Mouse (Mus musculus) retina, embryonic 14.5 days (tissue): ENCODE measurements around the gene 2210016F16Rik.
"Not testable (repeated sequence)": the region's sequence is repeated elsewhere in the genome, so short reads cannot be mapped to it uniquely, and the experiment has no call there.

ENCODE experiments used
- DNase-seq: peaks from one replicate; pipeline ENCODE4 v3.0.0-alpha.2; 2015; ENCODE audit warnings: low spot score

2210016F16Rik gene

DNA sequence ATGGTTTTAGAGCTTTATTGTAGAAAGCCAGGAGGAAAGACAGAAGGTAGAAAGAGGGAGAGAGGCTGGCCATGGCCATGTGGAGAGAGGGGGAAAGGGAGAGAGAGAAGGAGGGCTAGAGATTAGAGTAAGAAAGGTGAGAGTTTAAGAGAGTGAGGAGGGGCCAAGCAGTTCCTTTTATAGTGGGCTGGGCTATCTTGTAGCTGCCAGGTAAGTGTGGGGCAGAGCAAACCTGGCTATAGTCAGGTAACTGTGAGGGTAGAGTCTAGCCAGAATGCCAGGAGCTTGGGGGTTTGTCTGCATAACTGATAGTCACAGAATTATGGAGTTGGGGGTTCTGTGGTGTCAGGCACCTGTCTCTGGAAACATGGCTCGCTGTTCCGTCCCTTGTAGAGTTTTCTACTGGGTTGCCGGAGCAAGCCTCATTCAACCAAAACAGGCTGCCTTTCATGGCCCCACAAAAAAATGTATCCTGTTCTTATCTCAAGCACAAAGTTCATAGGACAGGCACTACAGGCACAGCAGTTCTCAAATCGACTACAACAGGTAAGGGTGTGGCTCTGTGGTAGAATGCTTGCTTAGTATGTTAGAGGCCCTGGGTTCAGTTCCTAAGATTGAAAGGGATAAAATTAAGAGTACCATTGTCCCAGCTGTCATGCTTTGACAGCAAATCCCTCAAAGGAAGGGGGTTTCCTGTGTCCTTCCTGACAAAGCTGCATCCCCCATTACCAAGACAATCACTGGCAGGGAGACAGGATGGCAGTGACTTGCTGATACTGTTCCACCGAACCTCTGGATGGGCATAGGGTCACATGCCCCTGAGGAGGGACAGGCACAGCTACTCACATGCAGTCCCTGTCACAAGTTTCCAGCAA lies 12.5 kb downstream of the 2210016F16Rik start:
- DNase-seq = no peak

DNA sequence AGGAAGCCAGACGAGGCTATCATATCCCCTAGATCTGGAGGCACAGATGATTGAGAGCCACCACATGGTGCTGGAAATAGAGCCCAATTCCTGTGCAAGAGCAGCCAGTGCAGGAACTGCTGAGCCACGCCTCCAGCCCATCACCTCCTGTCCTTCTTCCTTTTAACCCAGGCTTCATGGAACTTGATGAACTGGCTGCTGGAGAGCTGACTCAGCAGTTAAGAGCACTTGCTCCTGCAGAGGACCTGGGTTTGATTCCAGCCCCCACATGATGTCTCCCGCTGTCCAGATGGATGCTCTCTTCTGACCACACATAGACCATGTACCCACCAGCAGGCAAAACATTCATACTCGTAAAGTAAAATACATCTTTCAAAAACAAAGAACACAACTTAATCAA lies 16.2 kb downstream of the 2210016F16Rik start:
- DNase-seq = no peak

- DNase-seq = no peak
Measured at GRCm38 (mm10) chr13:58367641-58368040, 17.4 kb downstream of the 2210016F16Rik start.

DNA sequence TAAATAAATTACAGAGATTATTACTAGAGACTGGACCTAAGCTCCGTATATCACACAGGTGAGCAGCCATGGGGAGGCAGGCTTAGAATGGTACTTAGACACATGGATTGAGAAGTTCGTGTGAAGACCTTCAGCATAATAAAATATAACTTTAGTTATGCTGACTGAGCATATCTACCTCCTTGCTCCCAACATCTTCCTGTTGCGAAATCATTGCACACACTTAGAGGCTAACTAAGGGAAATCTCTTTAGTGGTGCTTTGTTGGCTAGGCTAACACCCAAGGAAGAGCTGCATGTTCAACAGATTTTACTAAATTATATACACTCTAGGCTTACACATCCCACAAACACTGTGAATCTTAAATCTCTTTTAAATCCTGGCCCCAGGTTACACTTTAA lies 18.7 kb downstream of the 2210016F16Rik start:
- DNase-seq = no peak

GRCm38 (mm10) chr13:58365179-58365578 lies 19.8 kb downstream of the 2210016F16Rik start:
- not testable (repeated sequence) for DNase-seq

DNA sequence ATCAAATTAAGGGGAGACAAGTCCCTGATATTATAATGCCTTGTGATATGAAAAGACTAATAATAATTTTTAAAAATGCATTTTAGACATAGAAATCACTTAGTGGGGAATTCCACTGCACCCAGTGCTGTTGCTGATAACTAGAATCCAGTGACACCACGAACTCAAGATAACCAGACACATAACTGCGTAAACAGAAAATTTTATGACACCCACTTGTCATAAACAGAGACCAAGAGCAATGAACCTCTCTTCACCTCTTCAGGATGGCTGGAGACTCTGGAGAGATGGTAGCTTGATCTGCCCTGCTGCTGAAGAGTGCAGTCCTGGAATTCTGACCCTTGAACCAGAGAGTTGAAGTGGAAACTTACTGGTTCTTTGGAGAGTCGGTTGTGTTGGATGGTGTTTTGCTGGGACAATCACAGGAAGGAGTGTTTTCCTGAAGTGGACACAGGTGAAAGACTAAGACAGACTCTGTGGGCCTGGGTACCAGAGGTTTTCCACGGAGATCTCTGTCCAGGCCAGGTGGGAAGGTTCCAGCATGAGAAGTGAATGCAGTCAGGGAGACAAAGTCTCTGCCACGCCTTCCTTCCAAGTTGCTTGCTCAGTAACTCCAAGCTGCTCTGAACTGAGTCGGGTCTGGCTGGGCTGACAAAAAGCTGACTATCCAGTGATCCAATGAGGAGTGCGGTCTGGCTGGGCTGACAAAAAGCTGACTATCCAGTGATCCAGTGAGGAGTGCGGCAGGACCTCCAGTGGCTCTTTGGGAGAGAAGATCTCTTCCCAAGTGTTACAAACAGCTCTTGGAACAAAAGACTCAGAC lies 20.5 kb downstream of the 2210016F16Rik start:
- no peak for DNase-seq

- DNase-seq = no peak
Measured at GRCm38 (mm10) chr13:58359304-58359653, 25.7 kb downstream of the 2210016F16Rik start.

GRCm38 (mm10) chr13:58358629-58359303 lies 26.3 kb downstream of the 2210016F16Rik start, which contains the start of gene Kif27:
Gene Kif27 (minus strand): TSS chr13:58359122.
- peak; percentile 87 for DNase-seq

GRCm38 (mm10) chr13:58352996-58353395 lies 32.0 kb downstream of the 2210016F16Rik start:
- no peak for DNase-seq

GRCm38 (mm10) chr13:58350606-58351005 lies 34.4 kb downstream of the 2210016F16Rik start:
- DNase-seq = no peak

- no peak for DNase-seq
Measured at GRCm38 (mm10) chr13:58344505-58344904, 40.5 kb downstream of the 2210016F16Rik start.

DNA sequence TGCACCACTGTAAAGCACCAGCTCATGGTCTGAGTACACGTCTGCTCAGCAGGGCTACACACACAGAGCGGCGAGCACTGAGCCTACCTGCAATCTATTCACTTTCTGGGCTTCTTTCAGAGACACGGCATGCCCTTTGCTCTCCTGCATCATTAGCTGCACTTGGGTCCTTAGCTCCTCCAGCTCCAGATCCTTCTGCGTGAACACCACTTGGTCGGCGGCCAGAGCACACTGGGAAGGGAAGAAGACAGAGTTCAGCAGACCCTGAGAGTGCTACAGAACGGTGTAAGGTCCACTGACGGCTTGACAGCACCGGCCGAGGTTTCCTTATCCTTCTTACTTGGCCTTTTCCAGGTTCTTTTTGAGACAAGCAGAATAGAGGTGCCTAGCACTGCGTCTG lies 47.6 kb downstream of the 2210016F16Rik start:
- no peak for DNase-seq

DNA sequence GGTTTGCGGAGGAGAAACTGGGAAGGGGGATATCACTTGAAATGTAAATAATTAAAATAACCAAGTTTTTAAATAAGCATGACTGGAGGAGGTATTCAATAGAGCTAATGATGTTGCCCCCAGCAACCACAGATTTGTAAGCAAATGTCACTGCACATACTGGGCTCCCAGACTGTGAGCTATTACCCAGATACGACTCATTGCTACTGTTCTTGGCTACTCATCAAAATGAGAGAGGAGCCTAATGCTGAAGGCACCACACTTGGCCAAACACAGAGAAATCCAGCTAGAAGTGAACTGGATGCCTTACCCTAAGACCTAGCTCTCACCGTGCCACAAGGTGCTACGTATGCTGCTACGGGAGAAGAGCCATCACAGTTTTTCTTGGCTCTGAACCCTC lies 50.9 kb downstream of the 2210016F16Rik start:
- DNase-seq = no peak
